Mouse (Mus musculus) neural tube, embryonic 13.5 days (tissue): ENCODE measurements around the gene Jakmip3. TPM values are rescaled to one million over a fixed set of nuclear protein-coding genes. Genes with fewer than 3 reads are reported as not detected.
A peak's percentile ranks its signal among the peaks of the same experiment; 100 is the strongest.

Experiments
- ATAC-seq: fragments of 200-750 bp; cut with Nextera tagmentation; 2 replicates; pipeline ENCODE4 v1.8.0; 2017; ENCODE audit warnings: low read depth, mild to moderate bottlenecking, moderate TSS enrichment, moderate library complexity
- H3K27ac ChIP-seq: fragments of 300-500 bp; sonication (generic); replicated peaks from 2 replicates; pipeline ENCODE4 v1.5.1; 2015; ENCODE audit warnings: moderate library complexity, mild to moderate bottlenecking, inconsistent platforms
- H3K27me3 ChIP-seq: fragments of 300-500 bp; sonication (generic); 2 replicates; pipeline ENCODE4 v1.6.1; 2015; ENCODE audit warnings: mild to moderate bottlenecking, inconsistent platforms
- H3K36me3 ChIP-seq: fragments of 300-500 bp; sonication (generic); 2 replicates; pipeline ENCODE4 v1.6.1; 2015; ENCODE audit warnings: mild to moderate bottlenecking, inconsistent platforms
- H3K4me1 ChIP-seq: fragments of 300-500 bp; sonication (generic); replicated peaks from 2 replicates; pipeline ENCODE4 v1.6.1; 2015; ENCODE audit warnings: inconsistent platforms
- H3K4me2 ChIP-seq: fragments of 300-500 bp; sonication (generic); 2 replicates; pipeline ENCODE4 v1.6.1; 2015; ENCODE audit warnings: inconsistent platforms, mild to moderate bottlenecking, moderate library complexity
- H3K4me3 ChIP-seq: fragments of 300-500 bp; sonication (generic); 2 replicates; pipeline ENCODE4 v1.5.1; 2015; ENCODE audit warnings: mild to moderate bottlenecking, inconsistent platforms
- H3K9ac ChIP-seq: fragments of 300-500 bp; sonication (generic); 2 replicates; pipeline ENCODE4 v1.6.1; 2015; ENCODE audit warnings: moderate library complexity, mild to moderate bottlenecking, inconsistent platforms
- H3K9me3 ChIP-seq: fragments of 300-500 bp; sonication (generic); 2 replicates; pipeline ENCODE4 v1.6.1; 2016; ENCODE audit warnings: inconsistent platforms
- WGBS: fragments of 180-500 bp; shearing (Covaris S2); methylation state at CpG from one replicate; pipeline ENCODE4 v1.1.7; 2015; 5-methylcytosine and 5-hydroxymethylcytosine counted together
- polyA plus RNA-seq: library from polyadenylated mRNA; unstranded; fragments of >200 nt; fragmentation: Nextera tagmentation; extraction: Ambion mirVana; gene quantifications from 2 replicates; pipeline ENCODE4 v1.2.1, GENCODE M21; 2015

The Jakmip3 gene
- polyA plus RNA-seq, 1 experiment from 2014 or later, result 5.1 TPM

DNA sequence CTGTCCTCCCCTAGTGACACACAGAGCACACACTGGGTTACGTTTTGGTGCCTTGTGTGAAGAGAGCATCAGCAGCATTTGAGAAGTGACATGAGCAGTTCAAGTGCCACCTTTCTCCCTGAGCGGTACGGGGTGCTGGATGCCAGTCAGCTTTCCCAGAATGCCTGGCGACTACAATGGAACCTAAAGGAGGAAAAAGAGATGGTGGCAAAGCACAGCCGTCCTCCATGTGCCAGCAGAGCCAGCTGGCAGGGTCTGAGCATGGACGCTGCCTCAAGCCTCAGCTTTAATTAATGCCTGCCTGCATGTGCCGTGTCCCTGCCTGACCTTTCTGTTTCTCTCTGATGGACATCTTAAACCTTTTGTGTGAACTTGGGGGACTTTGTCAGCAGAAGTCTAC lies 15.3 kb downstream of the Jakmip3 start:
- Histone ChIP-seq H3K36me3 (no peaks in the 10 kb centered on the region), H3K9ac (no peak overlapping the region), H3K4me2 (no peak overlapping the region), H3K27ac (no peak overlapping the region), H3K9me3 (no peaks in the 10 kb centered on the region), H3K27me3 (no peaks in the 10 kb centered on the region), H3K4me3 (no peak overlapping the region), H3K4me1 (no peaks in the 10 kb centered on the region)
- no peak for ATAC-seq
- 89% methylated on average over 7 of the region's 7 CpGs for WGBS

DNA sequence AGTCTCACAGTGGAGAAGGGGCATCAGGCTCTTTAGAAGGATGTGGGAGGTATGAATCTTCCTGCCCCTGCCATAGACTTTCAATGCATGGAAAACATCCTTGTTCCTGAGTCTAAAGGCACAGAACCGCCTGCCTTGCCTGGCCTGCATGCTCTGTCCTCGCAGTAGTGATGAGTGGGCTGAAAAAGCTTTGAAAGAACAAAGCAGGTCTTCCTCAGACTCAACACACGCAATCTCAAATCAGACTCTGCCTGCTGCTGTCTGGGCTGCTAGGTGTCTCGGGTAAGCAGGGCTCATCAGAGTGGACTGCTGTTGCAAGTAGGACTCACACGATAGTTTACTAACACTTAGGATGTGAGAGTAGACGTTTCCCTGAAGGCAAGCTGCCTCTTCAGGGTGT lies 16.6 kb downstream of the Jakmip3 start:
- Histone ChIP-seq H3K4me2 (no peak overlapping the region), H3K36me3 (no peaks in the 10 kb centered on the region), H3K4me3 (no peak overlapping the region), H3K27me3 (no peaks in the 10 kb centered on the region), H3K9me3 (no peaks in the 10 kb centered on the region), H3K27ac (no peak overlapping the region), H3K9ac (no peak overlapping the region), H3K4me1 (no peaks in the 10 kb centered on the region)
- no peak for ATAC-seq
- 82% methylated on average over 6 of the region's 6 CpGs for WGBS

DNA sequence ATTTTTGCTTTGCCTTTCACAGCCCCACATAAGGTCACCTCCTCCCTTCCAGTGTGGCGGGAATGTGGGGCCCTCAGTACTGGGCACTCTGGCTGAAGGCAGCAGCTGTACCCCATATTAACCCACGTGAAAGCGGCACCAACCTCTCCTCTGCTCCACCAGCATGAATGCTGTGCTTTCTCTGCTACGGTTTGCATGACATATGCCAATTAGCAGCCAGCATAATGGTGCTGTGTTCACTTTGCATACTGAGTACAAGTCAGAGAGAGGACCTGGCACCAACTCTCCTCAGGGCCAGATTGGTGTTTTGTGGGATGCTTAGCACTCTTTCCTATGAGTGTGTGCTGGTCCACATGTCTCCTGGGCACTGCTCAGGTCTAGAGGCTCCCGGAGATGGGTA lies 19.2 kb downstream of the Jakmip3 start:
- ATAC-seq, result no peak
- Histone ChIP-seq H3K36me3 (no peaks in the 10 kb centered on the region), H3K4me1 (no peaks in the 10 kb centered on the region), H3K27me3 (no peaks in the 10 kb centered on the region), H3K4me3 (no peak overlapping the region), H3K4me2 (no peak overlapping the region), H3K27ac (no peak overlapping the region), H3K9me3 (no peaks in the 10 kb centered on the region), H3K9ac (no peak overlapping the region)
- WGBS, result 78% methylated on average over 5 of the region's 5 CpGs

DNA sequence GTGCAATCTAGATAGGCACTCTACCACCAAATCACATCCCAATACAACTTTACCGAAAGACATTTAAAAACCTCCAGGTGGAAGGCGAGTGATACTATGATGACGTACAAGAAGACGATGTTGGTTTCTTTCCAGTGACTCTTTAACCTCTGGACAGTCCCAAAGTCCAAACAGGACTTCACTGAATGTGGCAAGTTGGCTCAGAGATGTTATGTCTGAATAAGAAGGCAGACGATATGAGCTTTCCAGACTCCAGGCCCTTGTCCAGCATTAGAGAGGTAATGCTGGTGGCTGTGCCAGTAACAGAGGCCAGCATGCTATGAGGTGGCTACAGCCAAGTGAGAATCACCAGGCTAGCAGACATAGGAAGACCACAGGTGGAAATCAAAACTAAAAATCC lies 23.2 kb downstream of the Jakmip3 start:
- peaks cover 8% of the 10 kb centered on the region; the same call in 1 of the 2 replicates for H3K4me1 ChIP-seq
- H3K4me2 ChIP-seq, result no peak overlapping the region
- no peak overlapping the region for H3K4me3 ChIP-seq
- no peak overlapping the region for H3K9ac ChIP-seq
- no peaks in the 10 kb centered on the region for H3K27me3 ChIP-seq
- no peak overlapping the region for H3K27ac ChIP-seq
- H3K9me3 ChIP-seq, result no peaks in the 10 kb centered on the region
- H3K36me3 ChIP-seq, result no peaks in the 10 kb centered on the region
- 95% methylated on average over 5 of the region's 5 CpGs for WGBS
- no peak for ATAC-seq

DNA sequence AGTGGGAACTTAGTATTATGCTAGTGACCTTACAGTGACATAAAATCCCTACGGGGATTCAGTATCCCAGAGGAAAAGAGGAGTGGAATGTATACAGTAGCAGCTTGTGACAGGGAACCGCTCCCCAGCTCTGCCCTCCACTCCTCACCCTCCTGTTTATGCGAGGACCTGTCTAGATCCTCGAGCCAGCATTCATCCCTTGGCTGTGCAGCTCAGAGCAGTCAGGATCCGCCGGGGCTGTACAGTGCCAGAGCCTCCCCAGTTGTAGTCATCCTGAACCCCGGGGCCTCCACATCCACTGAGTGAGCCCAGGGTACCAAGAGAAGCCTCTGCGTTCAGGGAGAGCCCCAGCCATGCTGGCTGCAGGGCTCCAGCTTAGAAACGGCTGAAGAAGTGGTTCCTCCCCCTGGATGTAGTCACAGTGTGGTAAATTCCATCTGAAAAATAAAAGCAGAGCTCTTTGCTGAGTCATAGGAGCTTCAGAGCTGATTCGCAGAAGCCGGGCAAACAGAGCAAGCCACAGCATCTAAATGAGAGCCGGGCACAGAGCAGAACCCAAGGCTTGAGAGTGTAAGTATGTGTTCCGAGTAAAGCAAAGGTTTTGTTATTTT lies 27.6 kb downstream of the Jakmip3 start:
- peak overlapping the region; percentile 12; the same call in 1 of the 2 replicates for H3K9ac ChIP-seq
- H3K36me3 ChIP-seq, result no peaks in the 10 kb centered on the region
- WGBS, result 62% methylated on average over 13 of the region's 13 CpGs
- H3K4me3 ChIP-seq, result no peak overlapping the region
- no peaks in the 10 kb centered on the region for H3K27me3 ChIP-seq
- H3K4me1 ChIP-seq, result peaks cover 8% of the 10 kb centered on the region; the same call in 1 of the 2 replicates
- no peak for ATAC-seq
- H3K27ac ChIP-seq, result no peak overlapping the region
- H3K9me3 ChIP-seq, result no peaks in the 10 kb centered on the region
- no peak overlapping the region for H3K4me2 ChIP-seq

DNA sequence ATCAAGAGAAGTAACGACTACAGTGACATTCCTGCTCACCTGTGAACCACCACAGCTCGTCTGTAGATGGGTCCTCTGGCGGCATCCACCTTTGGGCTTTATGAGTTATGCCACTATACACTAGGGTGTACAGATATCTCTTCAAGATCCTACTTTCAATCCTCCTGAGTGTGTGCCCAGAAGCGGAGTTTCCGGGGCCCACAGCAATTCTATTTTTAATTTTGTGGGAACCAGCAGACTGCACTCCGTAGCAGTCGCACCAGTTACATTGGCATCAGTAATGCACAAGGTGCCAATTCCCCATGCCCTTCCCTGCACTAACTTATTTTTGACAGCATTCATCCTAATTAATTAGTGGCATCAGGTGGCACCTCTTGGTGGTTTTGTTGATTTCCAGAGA lies 37.0 kb downstream of the Jakmip3 start:
- Histone ChIP-seq H3K9me3 (no peaks in the 10 kb centered on the region), H3K4me2 (no peak overlapping the region), H3K27me3 (no peaks in the 10 kb centered on the region), H3K27ac (no peak overlapping the region), H3K4me1 (no peaks in the 10 kb centered on the region), H3K9ac (no peak overlapping the region), H3K36me3 (no peaks in the 10 kb centered on the region), H3K4me3 (no peak overlapping the region)
- ATAC-seq, result no peak
- 93% methylated on average over 7 of the region's 7 CpGs for WGBS

DNA sequence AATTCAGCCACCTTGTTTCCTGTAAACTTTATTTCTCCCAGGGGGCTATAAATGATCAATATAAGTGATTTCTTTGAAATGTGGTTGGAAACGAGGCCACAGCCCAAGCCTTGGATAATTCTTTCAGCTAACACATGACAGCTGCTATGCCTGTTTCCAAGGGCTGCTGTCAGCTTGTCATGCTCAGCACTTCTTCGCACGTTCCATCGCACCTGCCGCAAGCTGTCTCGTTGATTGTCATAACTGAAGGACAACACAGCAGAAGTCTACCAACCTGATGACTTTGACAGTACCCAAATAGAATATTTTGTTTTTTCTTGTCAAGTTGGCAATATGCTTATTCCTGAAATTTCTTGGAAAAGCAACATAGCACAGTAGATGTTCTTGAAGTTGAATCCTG lies 44.0 kb downstream of the Jakmip3 start:
- Histone ChIP-seq H3K27ac (no peak overlapping the region), H3K27me3 (no peaks in the 10 kb centered on the region), H3K4me2 (no peak overlapping the region), H3K36me3 (no peaks in the 10 kb centered on the region), H3K9ac (no peak overlapping the region), H3K4me1 (peaks cover 20% of the 10 kb centered on the region), H3K4me3 (no peak overlapping the region), H3K9me3 (no peaks in the 10 kb centered on the region)
- 80% methylated on average over 6 of the region's 6 CpGs for WGBS
- no peak for ATAC-seq

DNA sequence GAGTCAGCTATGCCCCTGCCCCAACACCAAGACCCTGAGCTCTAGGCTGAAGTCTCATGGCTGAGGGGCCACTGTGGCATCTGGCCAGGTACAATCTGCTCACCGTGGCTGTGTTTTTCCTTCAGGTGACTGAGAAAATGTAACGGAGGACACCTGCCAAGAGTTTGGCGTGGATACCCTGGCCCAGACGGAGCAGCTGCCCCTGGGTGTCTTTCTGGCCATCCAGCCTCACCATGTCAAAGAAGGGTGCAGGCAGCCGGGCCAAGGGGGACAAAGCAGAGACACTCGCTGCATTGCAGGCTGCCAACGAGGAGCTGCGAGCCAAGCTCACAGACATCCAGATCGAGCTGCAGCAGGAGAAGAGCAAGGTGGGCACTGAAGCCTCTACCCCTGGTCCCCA lies 48.6 kb downstream of the Jakmip3 start:
- H3K4me2 ChIP-seq, result no peak overlapping the region
- WGBS, result 92% methylated on average over 9 of the region's 9 CpGs
- no peaks in the 10 kb centered on the region for H3K27me3 ChIP-seq
- no peak overlapping the region for H3K4me3 ChIP-seq
- peaks cover 20% of the 10 kb centered on the region for H3K4me1 ChIP-seq
- H3K9ac ChIP-seq, result no peak overlapping the region
- no peak overlapping the region for H3K27ac ChIP-seq
- ATAC-seq, result no peak
- no peaks in the 10 kb centered on the region for H3K9me3 ChIP-seq
- no peaks in the 10 kb centered on the region for H3K36me3 ChIP-seq

DNA sequence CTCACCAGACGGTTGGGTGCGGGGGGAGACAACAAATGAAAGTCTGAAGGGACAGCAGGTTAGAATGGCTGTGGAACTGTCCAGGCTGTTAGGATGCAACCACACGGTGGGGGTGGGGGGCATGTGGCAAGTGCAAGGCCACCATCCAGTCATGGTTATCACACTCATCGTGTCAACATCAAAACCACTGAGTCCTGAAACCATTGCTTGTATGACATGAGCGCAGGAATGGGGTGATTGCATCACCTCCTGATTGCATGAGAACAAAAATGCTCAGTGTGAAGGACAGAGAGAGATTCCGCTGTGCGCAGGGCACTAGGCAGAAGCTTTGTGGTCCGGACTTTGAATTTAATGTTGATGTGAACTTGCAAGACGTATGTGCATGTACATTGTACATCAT lies 62.2 kb downstream of the Jakmip3 start:
- Histone ChIP-seq H3K36me3 (no peaks in the 10 kb centered on the region), H3K27me3 (no peaks in the 10 kb centered on the region), H3K9ac (no peak overlapping the region), H3K4me2 (no peak overlapping the region), H3K9me3 (no peaks in the 10 kb centered on the region), H3K4me1 (peaks cover 14% of the 10 kb centered on the region), H3K4me3 (no peak overlapping the region), H3K27ac (peak overlapping the region; percentile 52; the same call in 1 of the 2 replicates)
- 89% methylated on average over 9 of the region's 9 CpGs for WGBS
- no peak for ATAC-seq

DNA sequence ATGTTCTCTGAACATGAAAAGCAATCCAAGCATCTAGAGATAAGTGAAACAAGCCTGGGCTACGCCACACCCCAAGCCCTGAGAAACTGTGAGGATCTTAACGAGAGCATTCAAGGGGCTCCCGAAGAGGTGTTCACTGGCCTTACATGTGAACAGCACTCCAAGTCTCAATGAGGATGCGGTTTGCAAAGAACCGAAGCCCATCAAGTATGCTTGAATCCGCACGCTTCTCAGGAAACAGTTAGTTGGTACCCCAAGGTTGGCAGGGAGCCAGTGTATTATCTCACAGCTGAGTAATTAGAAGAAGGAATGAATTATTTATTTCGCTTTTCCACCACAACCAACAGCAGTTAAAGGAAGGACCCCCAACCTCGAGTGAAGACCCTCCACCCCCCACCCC lies 62.7 kb downstream of the Jakmip3 start:
- H3K9ac ChIP-seq, result no peak overlapping the region
- no peaks in the 10 kb centered on the region for H3K27me3 ChIP-seq
- peak overlapping the region; percentile 72; the same call in 1 of the 2 replicates for H3K27ac ChIP-seq
- WGBS, result 46% methylated on average over 9 of the region's 9 CpGs
- H3K4me2 ChIP-seq, result no peak overlapping the region
- peaks cover 14% of the 10 kb centered on the region for H3K4me1 ChIP-seq
- no peak overlapping the region for H3K4me3 ChIP-seq
- H3K36me3 ChIP-seq, result no peaks in the 10 kb centered on the region
- ATAC-seq, result peak; percentile 57; the same call in 1 of the 2 replicates
- no peaks in the 10 kb centered on the region for H3K9me3 ChIP-seq

DNA sequence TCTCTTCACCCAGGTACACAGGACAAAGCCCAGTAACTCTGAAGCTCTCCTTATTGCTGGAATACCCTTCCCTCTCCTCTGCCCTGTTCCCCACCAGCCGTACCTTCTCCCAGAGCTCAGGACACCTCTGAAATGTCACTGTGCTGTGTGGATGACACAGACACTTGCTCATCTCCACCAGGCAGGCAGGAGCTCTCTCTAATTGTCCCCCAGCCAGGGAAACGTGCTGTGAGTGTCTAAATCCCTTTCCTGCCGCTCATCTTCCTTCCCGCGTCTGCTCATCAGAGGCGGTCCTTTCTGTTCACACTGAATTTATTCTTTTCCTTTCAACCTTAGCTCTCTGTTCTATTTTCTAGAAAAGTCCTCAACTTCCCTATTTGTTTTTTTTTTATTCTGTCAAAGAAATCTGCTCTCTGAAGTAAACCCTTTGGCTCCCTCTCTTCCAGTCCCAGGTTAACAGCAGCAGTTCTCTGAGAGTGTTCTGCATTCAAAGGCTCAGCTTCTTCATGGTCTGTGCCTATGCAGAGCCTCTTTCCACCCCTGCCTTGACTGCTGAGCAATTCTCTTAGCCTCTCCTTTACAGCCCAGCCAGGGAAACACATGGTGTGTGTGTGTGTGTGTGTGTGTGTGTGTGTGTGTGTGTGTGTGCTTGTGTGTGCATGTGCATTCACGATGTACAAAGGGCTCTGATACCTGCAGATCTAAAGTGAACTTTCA lies 69.4 kb downstream of the Jakmip3 start:
- WGBS, result 50% methylated on average over 7 of the region's 7 CpGs
- no peak overlapping the region for H3K4me3 ChIP-seq
- H3K27me3 ChIP-seq, result no peaks in the 10 kb centered on the region
- no peaks in the 10 kb centered on the region for H3K36me3 ChIP-seq
- no peak overlapping the region for H3K4me2 ChIP-seq
- H3K4me1 ChIP-seq, result peaks cover 34% of the 10 kb centered on the region
- no peak for ATAC-seq
- peak overlapping the region; percentile 47; the same call in 1 of the 2 replicates for H3K27ac ChIP-seq
- H3K9ac ChIP-seq, result no peak overlapping the region
- H3K9me3 ChIP-seq, result no peaks in the 10 kb centered on the region

DNA sequence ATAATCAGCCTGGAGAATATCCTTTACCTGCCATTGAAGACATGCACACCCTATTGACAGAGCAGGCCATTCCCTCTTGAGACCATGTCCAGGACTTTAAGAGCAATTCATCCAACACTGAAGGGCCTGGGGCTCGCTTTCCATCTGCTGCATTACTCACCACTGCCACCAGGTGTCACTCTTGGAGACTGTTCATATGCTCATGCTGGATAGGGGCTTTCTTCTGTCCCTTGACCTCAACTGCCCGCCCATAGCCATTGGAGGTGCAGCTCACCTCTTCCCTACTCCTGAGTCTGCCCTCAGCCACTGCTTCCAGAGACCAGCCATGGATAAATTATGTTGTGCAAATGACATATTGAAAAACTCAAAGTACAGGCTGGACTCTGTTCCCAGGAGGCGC lies 70.5 kb downstream of the Jakmip3 start:
- no peaks in the 10 kb centered on the region for H3K27me3 ChIP-seq
- 47% methylated on average over 3 of the region's 3 CpGs for WGBS

DNA sequence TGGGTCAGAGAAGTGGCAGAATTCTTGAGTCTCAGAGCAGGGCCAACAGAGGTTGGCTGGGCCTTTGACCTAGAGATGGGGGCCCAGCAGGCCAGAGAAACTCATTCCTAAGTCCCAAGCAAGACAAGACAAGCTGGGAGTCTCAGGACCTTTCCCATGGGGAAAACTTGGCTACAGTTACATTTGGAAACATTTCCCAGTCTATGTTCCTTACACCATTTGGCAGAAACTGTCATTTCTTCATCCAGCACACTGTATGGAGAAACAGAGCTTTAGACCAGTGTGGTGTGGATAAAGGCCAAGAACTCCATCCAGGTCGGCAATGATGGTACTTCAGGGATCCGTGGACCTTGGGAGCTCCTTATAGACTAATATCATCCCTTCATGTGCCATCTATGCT lies 71.1 kb downstream of the Jakmip3 start:
- H3K9ac ChIP-seq, result no peak overlapping the region
- H3K36me3 ChIP-seq, result no peaks in the 10 kb centered on the region
- H3K9me3 ChIP-seq, result no peaks in the 10 kb centered on the region
- H3K27ac ChIP-seq, result peak overlapping the region; percentile 90
- no peak overlapping the region for H3K4me3 ChIP-seq
- ATAC-seq, result no peak
- no peaks in the 10 kb centered on the region for H3K27me3 ChIP-seq
- peaks cover 40% of the 10 kb centered on the region for H3K4me1 ChIP-seq
- H3K4me2 ChIP-seq, result no peak overlapping the region
- WGBS, result 93% methylated on average over 2 of the region's 2 CpGs

More for the DNA sequence above, 70.5 kb downstream of the Jakmip3 start:
- no peak for ATAC-seq
- no peak overlapping the region for H3K9ac ChIP-seq
- no peak overlapping the region for H3K4me2 ChIP-seq
- no peak overlapping the region for H3K4me3 ChIP-seq
- H3K27ac ChIP-seq, result peak overlapping the region; percentile 90; the same call in 1 of the 2 replicates
- H3K4me1 ChIP-seq, result peaks cover 37% of the 10 kb centered on the region
- H3K36me3 ChIP-seq, result no peaks in the 10 kb centered on the region
- no peaks in the 10 kb centered on the region for H3K9me3 ChIP-seq
